Mouse (Mus musculus) liver, embryonic 14.5 days (tissue): Measurements from ENCODE around the gene Cep152.

Experiments used
- CTCF ChIP-seq: IDR thresholded peaks from 2 replicates; pipeline ENCODE4 v1.5.1; 2016; ENCODE audit warnings: antibody characterized with exemption, low read depth, control low read depth
- EP300 ChIP-seq: IDR thresholded peaks from 2 replicates; pipeline ENCODE4 v1.6.1; 2016; ENCODE audit warnings: antibody characterized with exemption, low read depth

DNA sequence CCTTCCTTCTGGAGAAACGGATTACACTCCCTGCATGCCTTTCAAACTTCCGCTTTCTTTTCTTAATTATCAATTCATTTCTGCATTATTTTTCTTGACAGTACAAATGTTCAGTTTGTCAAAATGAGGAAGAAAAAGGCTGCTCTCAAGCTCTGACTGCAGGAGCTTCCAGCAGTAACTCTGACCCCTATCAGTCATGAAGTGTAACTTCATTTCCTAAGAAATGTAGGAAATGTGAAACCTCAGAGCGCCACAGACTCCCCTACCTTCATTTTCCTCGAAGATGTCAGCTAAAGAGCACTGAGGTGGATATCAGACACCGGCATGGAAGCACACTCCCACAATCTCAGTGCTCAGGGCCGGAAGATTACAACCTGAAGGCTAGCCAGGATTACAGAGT lies 30.8 kb downstream of the Cep152 start:
- TF ChIP-seq CTCF (no peak), EP300 (no peak)
